In genomic region chr5:52638006-52638405, GRCm38 (mm10) we compare ENCODE assay signal across 16 mouse cellular contexts.
"Had no signal": no experiment of that assay in that cellular context is flagged by ENCODE, and none has a peak within 500 bp of the region (broad histone marks: within the 10 kb centered on the region; RNA-seq: fewer than 3 reads in every experiment).

No protein-coding gene starts in this region.

- H3K4me3 ChIP-seq: lung, embryonic 15.5 days; megakaryocyte, embryonic 14.5 days; neural tube, embryonic 12.5 days; stomach, embryonic 15.5 days had no signal

- H3K9ac ChIP-seq: liver, embryonic 14.5 days; lung, embryonic 15.5 days; neural tube, embryonic 12.5 days; stomach, embryonic 15.5 days had no signal

- H3K9me3 ChIP-seq: lung, embryonic 15.5 days; neural tube, embryonic 12.5 days; stomach, embryonic 15.5 days had no signal

- H3K4me1 ChIP-seq: lung, embryonic 15.5 days; neural tube, embryonic 12.5 days; stomach, embryonic 15.5 days had no signal

- ATAC-seq: lung, postnatal 0 days had no signal

- H3K27me3 ChIP-seq: lung, embryonic 15.5 days; megakaryocyte, embryonic 14.5 days; neural tube, embryonic 12.5 days; stomach, embryonic 15.5 days had no signal

- DNase-seq: lung, adult 2 months; lung, postnatal 14 days; lung, postnatal 36 days; right cerebral cortex, postnatal 14 days; thymus, adult 2 months; thymus, postnatal 25 days; thymus, postnatal 4 days had no signal

- H3K27ac ChIP-seq: liver, embryonic 14.5 days; lung, embryonic 15.5 days; macrophage; neural tube, embryonic 12.5 days; stomach, embryonic 15.5 days; stomach, postnatal 0 days had no signal

- H3K4me2 ChIP-seq: liver, embryonic 11.5 days; lung, embryonic 15.5 days; neural tube, embryonic 12.5 days; stomach, embryonic 15.5 days had no signal
